Mouse (Mus musculus): Measurements from ENCODE around the gene Six3. TPM values are rescaled to one million over a fixed set of nuclear protein-coding genes. Genes with fewer than 3 reads are reported as not detected.

The Six3 gene
- total RNA-seq, 2 experiments from 2014 or later, result not detected

- intact Hi-C loops (cut with DNase I), result no loop called here
- no peak for DNase-seq
- no peak overlapping the region for H3K4me3 ChIP-seq
- no peak overlapping the region for H3K27ac ChIP-seq
- no peak for TF ChIP-seq CTCF (IDR thresholded peaks at IDR 0.05)
Measured at GRCm38 (mm10) chr17:85607556-85608365, 5.6 kb upstream of the Six3 start.

- no peak overlapping the region for H3K4me3 ChIP-seq
Measured at GRCm38 (mm10) chr17:85608366-85609093, 4.9 kb upstream of the Six3 start.

GRCm38 (mm10) chr17:85609094-85609425, 4.3 kb upstream of the Six3 start:
- intact Hi-C loops (cut with DNase I), result no loop called here
- H3K27ac ChIP-seq, result no peak overlapping the region
- H3K4me3 ChIP-seq, result no peak overlapping the region
- no peak for DNase-seq
- TF ChIP-seq CTCF (IDR thresholded peaks at IDR 0.05), result no peak

More at GRCm38 (mm10) chr17:85608366-85609093, 4.9 kb upstream of the Six3 start:
- no peak for TF ChIP-seq CTCF (IDR thresholded peaks at IDR 0.05)
- intact Hi-C loops (cut with DNase I), result no loop called here
- DNase-seq, result no peak
- H3K27ac ChIP-seq, result no peak overlapping the region

GRCm38 (mm10) chr17:85609621-85610392, 3.6 kb upstream of the Six3 start:
- no peak for DNase-seq
- Histone ChIP-seq H3K4me3 (no peak overlapping the region), H3K27ac (no peak overlapping the region)
- no peak for TF ChIP-seq CTCF (IDR thresholded peaks at IDR 0.05)
- intact Hi-C loops (cut with DNase I), result no loop called here

GRCm38 (mm10) chr17:85610393-85611115, 2.9 kb upstream of the Six3 start:
- Histone ChIP-seq H3K4me3 (no peak overlapping the region), H3K27ac (no peak overlapping the region)
- no peak for DNase-seq
- TF ChIP-seq CTCF (IDR thresholded peaks at IDR 0.05), result no peak
- intact Hi-C loops (cut with DNase I), result no loop called here

- intact Hi-C loops (cut with DNase I), result no loop called here
- no peak overlapping the region for H3K27ac ChIP-seq
- no peak for TF ChIP-seq CTCF (IDR thresholded peaks at IDR 0.05)
- DNase-seq, result no peak
- no peak overlapping the region for H3K4me3 ChIP-seq
Measured at GRCm38 (mm10) chr17:85611521-85612515, 1.6 kb upstream of the Six3 start.

- no peak for DNase-seq
- intact Hi-C loops (cut with DNase I), result no loop called here
- no peak for TF ChIP-seq CTCF (IDR thresholded peaks at IDR 0.05)
- Histone ChIP-seq H3K27ac (no peak overlapping the region), H3K4me3 (no peak overlapping the region)
Measured at GRCm38 (mm10) chr17:85612526-85613265, 712 bp upstream of the Six3 start.

GRCm38 (mm10) chr17:85614011-85614721, 758 bp downstream of the Six3 start:
- DNase-seq, result no peak
- no peak overlapping the region for H3K4me3 ChIP-seq
- H3K27ac ChIP-seq, result no peak overlapping the region
- TF ChIP-seq CTCF (IDR thresholded peaks at IDR 0.05), result no peak
- intact Hi-C loops (cut with DNase I), result no loop called here

- no peak overlapping the region for H3K4me3 ChIP-seq
- DNase-seq, result no peak
- intact Hi-C loops (cut with DNase I), result no loop called here
- no peak for TF ChIP-seq CTCF (IDR thresholded peaks at IDR 0.05)
- H3K27ac ChIP-seq, result no peak overlapping the region
Measured at GRCm38 (mm10) chr17:85614722-85615331, 1.4 kb downstream of the Six3 start.

- no peak for DNase-seq
- no peak overlapping the region for H3K4me3 ChIP-seq
- intact Hi-C loops (cut with DNase I), result no loop called here
- no peak for TF ChIP-seq CTCF (IDR thresholded peaks at IDR 0.05)
- no peak overlapping the region for H3K27ac ChIP-seq
Measured at GRCm38 (mm10) chr17:85615586-85615985, 2.2 kb downstream of the Six3 start.

All from gastrocnemius, adult 2 months (tissue).